ENCODE assay signal across 8 mouse cellular contexts in genomic region chr17:45594881-45595735, GRCm38 (mm10). TPM values are rescaled to one million over a fixed set of nuclear protein-coding genes. Genes with fewer than 3 reads are reported as not detected.
DNase-seq lines count a peak whose midpoint lies in the region; ATAC-seq and TF ChIP-seq lines count a peak whose summit lies in the region.

No protein-coding gene starts in this region.

- WGBS in heart, postnatal 0 days: 2% methylated on average over 58 of the region's 58 CpGs

- H3K4me3 ChIP-seq in heart, postnatal 0 days (ENCODE audit: low read depth, low read length): peak overlapping the region; percentile 66

- H3K9ac ChIP-seq in heart, postnatal 0 days (replicated peaks; ENCODE audit: low read depth, low read length): peak overlapping the region; percentile 64

- TF ChIP-seq EP300 in heart, postnatal 0 days (IDR thresholded peaks at IDR 0.05; ENCODE audit: low read depth): no peak

- peak overlapping the region; percentile 72 for H3K27ac ChIP-seq in heart, postnatal 0 days (ENCODE audit: low read depth)

- peak; percentile 75 for DNase-seq in MN1 (ENCODE audit: low spot score)
- peak; percentile 70 for DNase-seq in brain, adult 2 months (ENCODE audit: low read depth, low spot score)
- DNase-seq in heart, postnatal 0 days (ENCODE audit: low spot score): peak; percentile 71
- peak; percentile 90 for DNase-seq in kidney, postnatal 14 days
- peak; percentile 68 for DNase-seq in right cerebral cortex, postnatal 4 days
- no peak for DNase-seq in frontal cortex, adult 2 months (ENCODE audit: extremely low spot score in 1 of 2, low spot score in 1 of 2)

- H3K36me3 ChIP-seq in heart, postnatal 0 days (replicated peaks; ENCODE audit: control insufficient read depth, insufficient read depth, low read length): peaks cover under 1% of the 10 kb centered on the region; the same call in 1 of the 2 replicates

- no peaks in the 10 kb centered on the region for H3K9me3 ChIP-seq in heart, postnatal 0 days (replicated peaks; ENCODE audit: control insufficient read depth, low read length)

- ATAC-seq in erythroid progenitor cell, adult 5-6 weeks (replicated peaks; ENCODE audit: low FRiP score, poor library complexity, severe bottlenecking): peak; percentile 61
- ATAC-seq in heart, postnatal 0 days (ENCODE audit: insufficient read depth, low read depth): peak; percentile 42
- ATAC-seq in megakaryocyte, adult 5-6 weeks (ENCODE audit: poor library complexity, severe bottlenecking): peak; percentile 64

- H3K4me2 ChIP-seq in heart, postnatal 0 days (ENCODE audit: low read depth, low read length): peak overlapping the region; percentile 96

- peak; percentile 4; the same call in 1 of the 2 replicates for TF ChIP-seq CTCF in heart, postnatal 0 days (IDR thresholded peaks at IDR 0.05; ENCODE audit: low read depth)

- H3K27me3 ChIP-seq in heart, postnatal 0 days (ENCODE audit: control insufficient read depth, insufficient read depth, low read length): no peaks in the 10 kb centered on the region

- H3K4me1 ChIP-seq in heart, postnatal 0 days (ENCODE audit: control insufficient read depth, insufficient read depth): peaks cover 60% of the 10 kb centered on the region

RNA-seq across cellular contexts. Expression of gene Slc29a1, which starts 4.3 kb away (rescaled TPM):
- total RNA-seq in erythroid progenitor cell, adult 5-6 weeks (2015; ENCODE audit: low replicate concordance): 101 and 133 TPM in 2 replicates
- total RNA-seq in erythroid progenitor cell, adult 5-6 weeks (2017; ENCODE audit: low replicate concordance): 108 and 151 TPM in 2 replicates
- total RNA-seq in heart, postnatal 0 days (2014; rRNA removed; ENCODE audit: low replicate concordance): 236 and 368 TPM in 2 replicates
- polyA plus RNA-seq in heart, postnatal 0 days (2015; fragmentation: Nextera tagmentation; extraction: Ambion mirVana): 105 and 107 TPM in 2 replicates
- 23.8 and 31.2 TPM in 2 replicates for total RNA-seq in megakaryocyte, adult 5-6 weeks (2015)
- total RNA-seq in megakaryocyte, adult 5-6 weeks (2017): 22.9 and 32.6 TPM in 2 replicates
- polyA plus RNA-seq in frontal cortex, adult 2 months (2012; rRNA removed): 35.4 and 38.9 TPM in 2 replicates

RNA-seq across cellular contexts. Expression of gene Mymx, which starts 6.8 kb away (rescaled TPM):
- not detected in 2 replicates for total RNA-seq in erythroid progenitor cell, adult 5-6 weeks (2015; ENCODE audit: low replicate concordance)
- total RNA-seq in erythroid progenitor cell, adult 5-6 weeks (2017; ENCODE audit: low replicate concordance): not detected in 2 replicates
- not detected in 2 replicates for total RNA-seq in heart, postnatal 0 days (2014; rRNA removed; ENCODE audit: low replicate concordance)
- not detected in 2 replicates for polyA plus RNA-seq in heart, postnatal 0 days (2015; fragmentation: Nextera tagmentation; extraction: Ambion mirVana)
- total RNA-seq in megakaryocyte, adult 5-6 weeks (2015): not detected in 2 replicates
- not detected in 2 replicates for total RNA-seq in megakaryocyte, adult 5-6 weeks (2017)
- polyA plus RNA-seq in frontal cortex, adult 2 months (2012; rRNA removed): not detected in 2 replicates

RNA-seq across cellular contexts. Expression of gene Hsp90ab1, which starts 22.0 kb away (rescaled TPM):
- total RNA-seq in erythroid progenitor cell, adult 5-6 weeks (2015; ENCODE audit: low replicate concordance): 200 and 204 TPM in 2 replicates
- 235 and 237 TPM in 2 replicates for total RNA-seq in erythroid progenitor cell, adult 5-6 weeks (2017; ENCODE audit: low replicate concordance)
- total RNA-seq in heart, postnatal 0 days (2014; rRNA removed; ENCODE audit: low replicate concordance): 716 and 846 TPM in 2 replicates
- 756 and 767 TPM in 2 replicates for polyA plus RNA-seq in heart, postnatal 0 days (2015; fragmentation: Nextera tagmentation; extraction: Ambion mirVana)
- total RNA-seq in megakaryocyte, adult 5-6 weeks (2015): 448 and 487 TPM in 2 replicates
- total RNA-seq in megakaryocyte, adult 5-6 weeks (2017): 829 and 973 TPM in 2 replicates
- 952 and 985 TPM in 2 replicates for polyA plus RNA-seq in frontal cortex, adult 2 months (2012; rRNA removed)

RNA-seq across cellular contexts. Expression of gene Slc35b2, which starts 31.4 kb away (rescaled TPM):
- total RNA-seq in erythroid progenitor cell, adult 5-6 weeks (2015; ENCODE audit: low replicate concordance): 15.5 and 18.4 TPM in 2 replicates
- total RNA-seq in erythroid progenitor cell, adult 5-6 weeks (2017; ENCODE audit: low replicate concordance): 10.3 and 14.0 TPM in 2 replicates
- total RNA-seq in heart, postnatal 0 days (2014; rRNA removed; ENCODE audit: low replicate concordance): 87.8 and 137 TPM in 2 replicates
- polyA plus RNA-seq in heart, postnatal 0 days (2015; fragmentation: Nextera tagmentation; extraction: Ambion mirVana): 64.8 and 68.3 TPM in 2 replicates
- 33.7 and 44.9 TPM in 2 replicates for total RNA-seq in megakaryocyte, adult 5-6 weeks (2015)
- total RNA-seq in megakaryocyte, adult 5-6 weeks (2017): 48.2 and 52.2 TPM in 2 replicates
- 57.3 and 59.5 TPM in 2 replicates for polyA plus RNA-seq in frontal cortex, adult 2 months (2012; rRNA removed)

RNA-seq across cellular contexts. Expression of gene Nfkbie, which starts 39.6 kb away (rescaled TPM):
- total RNA-seq in erythroid progenitor cell, adult 5-6 weeks (2015; ENCODE audit: low replicate concordance): 2.1 and 2.9 TPM in 2 replicates
- 1.7 and 3.6 TPM in 2 replicates for total RNA-seq in erythroid progenitor cell, adult 5-6 weeks (2017; ENCODE audit: low replicate concordance)
- 1.2 and 3.0 TPM in 2 replicates for total RNA-seq in heart, postnatal 0 days (2014; rRNA removed; ENCODE audit: low replicate concordance)
- 1.7 and 1.9 TPM in 2 replicates for polyA plus RNA-seq in heart, postnatal 0 days (2015; fragmentation: Nextera tagmentation; extraction: Ambion mirVana)
- total RNA-seq in megakaryocyte, adult 5-6 weeks (2015): 10.4 and 11.1 TPM in 2 replicates
- 13.4 and 14.0 TPM in 2 replicates for total RNA-seq in megakaryocyte, adult 5-6 weeks (2017)
- polyA plus RNA-seq in frontal cortex, adult 2 months (2012; rRNA removed): 1.8 and 2.0 TPM in 2 replicates

Comparison
In these comparisons a context has a peak if more than half of its experiments do, and no peak if none do; other contexts are left out.
1. DNase-seq: peak in MN1 (single experiment), brain, adult 2 months (single experiment), heart, postnatal 0 days (single experiment), kidney, postnatal 14 days (single experiment) and right cerebral cortex, postnatal 4 days (single experiment); none in frontal cortex, adult 2 months (0 of 2).
2. Peak in every context shown above with its lines, with median percentiles within 50 percentile points of each other: ATAC-seq.